Mouse (Mus musculus): ENCODE measurements around the gene Dcun1d4.

Gene Dcun1d4

GRCm38 (mm10) chr5:73498559-73498958, 17.8 kb downstream of the Dcun1d4 start:
- no peak for DNase-seq (ENCODE audit: low read depth, low spot score)

GRCm38 (mm10) chr5:73500867-73501440, 20.2 kb downstream of the Dcun1d4 start:
- DNase-seq (ENCODE audit: low read depth, low spot score): no peak

GRCm38 (mm10) chr5:73502422-73502821, 21.6 kb downstream of the Dcun1d4 start:
- no peak for DNase-seq (ENCODE audit: low read depth, low spot score)

- no peak for DNase-seq (ENCODE audit: low read depth, low spot score)
These were observed 22.4 kb downstream of the Dcun1d4 start for GRCm38 (mm10) chr5:73503015-73503757.

- no peak for DNase-seq (ENCODE audit: low read depth, low spot score)
These were observed 30.3 kb downstream of the Dcun1d4 start for GRCm38 (mm10) chr5:73511074-73511473.

- no peak for DNase-seq (ENCODE audit: low read depth, low spot score)
These were observed 31.4 kb downstream of the Dcun1d4 start for GRCm38 (mm10) chr5:73512241-73512640.

- no peak for DNase-seq (ENCODE audit: low read depth, low spot score)
These were observed 31.9 kb downstream of the Dcun1d4 start for GRCm38 (mm10) chr5:73512661-73513060.

- DNase-seq (ENCODE audit: low read depth, low spot score): no peak
These were observed 33.4 kb downstream of the Dcun1d4 start for GRCm38 (mm10) chr5:73514202-73514601.

- DNase-seq (ENCODE audit: low read depth, low spot score): no peak
These were observed 36.5 kb downstream of the Dcun1d4 start for GRCm38 (mm10) chr5:73517299-73517698.

- no peak for DNase-seq (ENCODE audit: low read depth, low spot score)
These were observed 37.8 kb downstream of the Dcun1d4 start for GRCm38 (mm10) chr5:73518424-73519211.

- no peak for DNase-seq (ENCODE audit: low read depth, low spot score)
These were observed 40.0 kb downstream of the Dcun1d4 start for GRCm38 (mm10) chr5:73520787-73521186.

GRCm38 (mm10) chr5:73523227-73523626, 42.4 kb downstream of the Dcun1d4 start:
- DNase-seq (ENCODE audit: low read depth, low spot score): no peak

GRCm38 (mm10) chr5:73524300-73525000, 43.6 kb downstream of the Dcun1d4 start:
- no peak for DNase-seq (ENCODE audit: low read depth, low spot score)

GRCm38 (mm10) chr5:73532222-73532621, 51.4 kb downstream of the Dcun1d4 start:
- no peak for DNase-seq (ENCODE audit: low read depth, low spot score)

- DNase-seq (ENCODE audit: low read depth, low spot score): no peak
These were observed 52.1 kb downstream of the Dcun1d4 start for GRCm38 (mm10) chr5:73532879-73533278.

GRCm38 (mm10) chr5:73537669-73538068, 56.9 kb downstream of the Dcun1d4 start:
- no peak for DNase-seq (ENCODE audit: low read depth, low spot score)

GRCm38 (mm10) chr5:73538586-73539298, 57.9 kb downstream of the Dcun1d4 start:
- no peak for DNase-seq (ENCODE audit: low read depth, low spot score)

GRCm38 (mm10) chr5:73539848-73540510, 59.2 kb downstream of the Dcun1d4 start:
- no peak for DNase-seq (ENCODE audit: low read depth, low spot score)

- no peak for DNase-seq (ENCODE audit: low read depth, low spot score)
These were observed 59.7 kb downstream of the Dcun1d4 start for GRCm38 (mm10) chr5:73540511-73540871.

- DNase-seq (ENCODE audit: low read depth, low spot score): no peak
These were observed 63.4 kb downstream of the Dcun1d4 start for GRCm38 (mm10) chr5:73544111-73544753.

Measured in c-Kit-negative CD71-positive TER-119-positive erythroid progenitor cells, embryonic 14.5 days (primary cell).